Mouse (Mus musculus) neural tube, embryonic 11.5 days (tissue): Measurements from ENCODE around the gene Capzb. TPM values are rescaled to one million over a fixed set of nuclear protein-coding genes. Genes with fewer than 3 reads are reported as not detected.

ENCODE experiments used
- ATAC-seq: fragments of 200-750 bp; cut with Nextera tagmentation; 2 replicates; pipeline ENCODE4 v1.8.0; 2017; ENCODE audit warnings: moderate number of reproducible peaks, mild to moderate bottlenecking, moderate TSS enrichment, moderate library complexity; ENCODE audit not compliant: insufficient read depth, low FRiP score, low TSS enrichment
- DNase-seq: peaks from one replicate; pipeline ENCODE4 v3.0.0-alpha.2; 2015; ENCODE audit warnings: low spot score
- H3K27ac ChIP-seq: fragments of 300-500 bp; sonication (generic); 2 replicates; pipeline ENCODE4 v1.5.1; 2014; ENCODE audit warnings: low read depth, mild to moderate bottlenecking, low read length
- H3K27me3 ChIP-seq: fragments of 300-500 bp; sonication (generic); 2 replicates; pipeline ENCODE4 v1.6.1; 2014; ENCODE audit warnings: mild to moderate bottlenecking, low read length, mixed read lengths; ENCODE audit not compliant: control insufficient read depth, insufficient read depth
- H3K36me3 ChIP-seq: fragments of 300-500 bp; sonication (generic); 2 replicates; pipeline ENCODE4 v1.6.1; 2014; ENCODE audit warnings: mild to moderate bottlenecking, low read length, moderate library complexity, mixed read lengths; ENCODE audit not compliant: control insufficient read depth, insufficient read depth
- H3K4me1 ChIP-seq: fragments of 300-500 bp; sonication (generic); 2 replicates; pipeline ENCODE4 v1.6.1; 2014; ENCODE audit warnings: low read length, mixed read lengths; ENCODE audit not compliant: control insufficient read depth, insufficient read depth
- H3K4me2 ChIP-seq: fragments of 300-500 bp; sonication (generic); 2 replicates; pipeline ENCODE4 v1.6.1; 2014; ENCODE audit warnings: low read depth, mild to moderate bottlenecking, moderate library complexity
- H3K4me3 ChIP-seq: fragments of 300-500 bp; sonication (generic); 2 replicates; pipeline ENCODE4 v1.5.1; 2014; ENCODE audit warnings: low read depth, low read length
- H3K9ac ChIP-seq: fragments of 300-500 bp; sonication (generic); 2 replicates; pipeline ENCODE4 v1.6.1; 2014; ENCODE audit warnings: mild to moderate bottlenecking, low read length
- H3K9me3 ChIP-seq: fragments of 300-500 bp; sonication (generic); 2 replicates; pipeline ENCODE4 v1.6.1; 2016; ENCODE audit warnings: low read length; ENCODE audit not compliant: control insufficient read depth
- WGBS: fragments of 180-500 bp; shearing (Covaris S2); extraction: QIAGEN DNeasy Blood & Tissue Kit; methylation state at CpG from one replicate; pipeline ENCODE4 v1.1.7; 2014; 5-methylcytosine and 5-hydroxymethylcytosine counted together
- polyA plus RNA-seq: library from polyadenylated mRNA; unstranded; fragments of >200 nt; fragmentation: Nextera tagmentation; extraction: Ambion mirVana; gene quantifications from 2 replicates; pipeline ENCODE4 v1.2.1, GENCODE M21; 2014

Gene Capzb
- polyA plus RNA-seq, 1 experiment from 2014 or later, result 269 TPM

- no peak overlapping the region for H3K4me3 ChIP-seq
- H3K36me3 ChIP-seq, result 0 out of 2 replicates have a peak, but pooled peaks cover 2% of the 10 kb centered on the region
- H3K27me3 ChIP-seq, result no peaks in the 10 kb centered on the region
- no peak overlapping the region for H3K9ac ChIP-seq
- DNase-seq, result no peak
- H3K27ac ChIP-seq, result no peak overlapping the region
- no peak for ATAC-seq
- H3K9me3 ChIP-seq, result no peaks in the 10 kb centered on the region
- H3K4me1 ChIP-seq, result peaks cover 30% of the 10 kb centered on the region
- WGBS, result 63% methylated on average over 6 of the region's 6 CpGs
- H3K4me2 ChIP-seq, result no peak overlapping the region
Observed at GRCm38 (mm10) chr4:139244766-139245165, 52.1 kb downstream of the Capzb start.

- no peak overlapping the region for H3K27ac ChIP-seq
- no peak overlapping the region for H3K4me2 ChIP-seq
- DNase-seq, result no peak
- no peak overlapping the region for H3K4me3 ChIP-seq
- WGBS, result 80% methylated on average over 2 of the region's 2 CpGs
- no peaks in the 10 kb centered on the region for H3K27me3 ChIP-seq
- H3K9me3 ChIP-seq, result no peaks in the 10 kb centered on the region
- no peaks in the 10 kb centered on the region for H3K36me3 ChIP-seq
- H3K4me1 ChIP-seq, result peaks cover 30% of the 10 kb centered on the region
- H3K9ac ChIP-seq, result no peak overlapping the region
- no peak for ATAC-seq
Observed at GRCm38 (mm10) chr4:139245534-139245933, 52.8 kb downstream of the Capzb start.

GRCm38 (mm10) chr4:139246130-139246877, 53.6 kb downstream of the Capzb start:
- Histone ChIP-seq H3K4me1 (peaks cover 30% of the 10 kb centered on the region), H3K9me3 (no peaks in the 10 kb centered on the region), H3K36me3 (no peaks in the 10 kb centered on the region), H3K4me3 (no peak overlapping the region), H3K9ac (no peak overlapping the region), H3K27me3 (no peaks in the 10 kb centered on the region), H3K4me2 (no peak overlapping the region), H3K27ac (0 out of 2 replicates have a peak overlapping the region, but pooled peaks have one; percentile 4)
- WGBS, result 50% methylated on average over 7 of the region's 7 CpGs
- DNase-seq, result no peak
- ATAC-seq, result no peak

GRCm38 (mm10) chr4:139247966-139248365, 55.3 kb downstream of the Capzb start:
- Histone ChIP-seq H3K4me1 (peaks cover 36% of the 10 kb centered on the region), H3K9me3 (no peaks in the 10 kb centered on the region), H3K27ac (no peak overlapping the region), H3K4me3 (no peak overlapping the region), H3K4me2 (no peak overlapping the region), H3K27me3 (no peaks in the 10 kb centered on the region), H3K36me3 (no peaks in the 10 kb centered on the region), H3K9ac (no peak overlapping the region)
- WGBS, result 77% methylated on average over 7 of the region's 7 CpGs
- DNase-seq, result no peak
- ATAC-seq, result no peak

GRCm38 (mm10) chr4:139248736-139249135, 56.0 kb downstream of the Capzb start:
- no peak overlapping the region for H3K9ac ChIP-seq
- H3K4me2 ChIP-seq, result no peak overlapping the region
- WGBS, result 75% methylated on average over 5 of the region's 5 CpGs
- no peaks in the 10 kb centered on the region for H3K9me3 ChIP-seq
- H3K27ac ChIP-seq, result no peak overlapping the region
- H3K27me3 ChIP-seq, result no peaks in the 10 kb centered on the region
- H3K4me1 ChIP-seq, result peaks cover 31% of the 10 kb centered on the region
- ATAC-seq (no peak), DNase-seq (no peak)
- H3K4me3 ChIP-seq, result no peak overlapping the region
- H3K36me3 ChIP-seq, result no peaks in the 10 kb centered on the region

GRCm38 (mm10) chr4:139250043-139250442, 57.3 kb downstream of the Capzb start:
- peaks cover 29% of the 10 kb centered on the region for H3K4me1 ChIP-seq
- no peak overlapping the region for H3K27ac ChIP-seq
- no peak for DNase-seq

GRCm38 (mm10) chr4:139250886-139251285, 58.2 kb downstream of the Capzb start:
- Histone ChIP-seq H3K4me1 (peaks cover 27% of the 10 kb centered on the region), H3K9ac (peak overlapping the region; percentile 6; the same call in 1 of the 2 replicates), H3K4me2 (no peak overlapping the region), H3K9me3 (no peaks in the 10 kb centered on the region), H3K27me3 (no peaks in the 10 kb centered on the region), H3K36me3 (no peaks in the 10 kb centered on the region), H3K27ac (no peak overlapping the region), H3K4me3 (no peak overlapping the region)
- ATAC-seq (no peak), DNase-seq (no peak)
- WGBS, result 79% methylated on average over 8 of the region's 8 CpGs

More at GRCm38 (mm10) chr4:139250043-139250442, 57.3 kb downstream of the Capzb start:
- 66% methylated on average over 5 of the region's 5 CpGs for WGBS
- no peaks in the 10 kb centered on the region for H3K27me3 ChIP-seq
- no peaks in the 10 kb centered on the region for H3K9me3 ChIP-seq
- ATAC-seq, result no peak
- H3K36me3 ChIP-seq, result no peaks in the 10 kb centered on the region
- H3K9ac ChIP-seq, result no peak overlapping the region
- no peak overlapping the region for H3K4me2 ChIP-seq
- H3K4me3 ChIP-seq, result no peak overlapping the region

GRCm38 (mm10) chr4:139252051-139252760, 59.5 kb downstream of the Capzb start:
- Histone ChIP-seq H3K27ac (0 out of 2 replicates have a peak overlapping the region, but pooled peaks have one; percentile 23), H3K4me1 (peaks cover 19% of the 10 kb centered on the region), H3K4me2 (no peak overlapping the region), H3K27me3 (no peaks in the 10 kb centered on the region), H3K36me3 (no peaks in the 10 kb centered on the region), H3K4me3 (no peak overlapping the region), H3K9ac (no peak overlapping the region), H3K9me3 (no peaks in the 10 kb centered on the region)
- ATAC-seq (no peak), DNase-seq (peak; percentile 81)
- WGBS, result 52% methylated on average over 22 of the region's 22 CpGs
